Mouse (Mus musculus): Measurements from ENCODE around the gene Peli1.

Gene Peli1

GRCm38 (mm10) chr11:21091067-21091427, at the start of gene Peli1:
TSS of gene Peli1 (plus strand) at chr11:21091291.
- peak; percentile 98 for DNase-seq (ENCODE audit: low read depth, low spot score)

- no peak for DNase-seq (ENCODE audit: low read depth, low spot score)
These were observed 48.5 kb upstream of the Peli1 start for GRCm38 (mm10) chr11:21042590-21042989.

GRCm38 (mm10) chr11:21046188-21046587, 44.9 kb upstream of the Peli1 start:
- DNase-seq (ENCODE audit: low read depth, low spot score): no peak

- no peak for DNase-seq (ENCODE audit: low read depth, low spot score)
These were observed 43.2 kb upstream of the Peli1 start for GRCm38 (mm10) chr11:21047921-21048320.

GRCm38 (mm10) chr11:21051716-21052115, 39.4 kb upstream of the Peli1 start:
- DNase-seq (ENCODE audit: low read depth, low spot score): no peak

- no peak for DNase-seq (ENCODE audit: low read depth, low spot score)
These were observed 36.5 kb upstream of the Peli1 start for GRCm38 (mm10) chr11:21054587-21054986.

- no peak for DNase-seq (ENCODE audit: low read depth, low spot score)
These were observed 34.8 kb upstream of the Peli1 start for GRCm38 (mm10) chr11:21056109-21056850.

GRCm38 (mm10) chr11:21057511-21058414, 33.3 kb upstream of the Peli1 start:
- no peak for DNase-seq (ENCODE audit: low read depth, low spot score)

- no peak for DNase-seq (ENCODE audit: low read depth, low spot score)
These were observed 32.7 kb upstream of the Peli1 start for GRCm38 (mm10) chr11:21058415-21058781.

GRCm38 (mm10) chr11:21060386-21061074, 30.6 kb upstream of the Peli1 start:
- no peak for DNase-seq (ENCODE audit: low read depth, low spot score)

GRCm38 (mm10) chr11:21061075-21061403, 30.1 kb upstream of the Peli1 start:
- DNase-seq (ENCODE audit: low read depth, low spot score): no peak

GRCm38 (mm10) chr11:21061431-21061830, 29.7 kb upstream of the Peli1 start:
- no peak for DNase-seq (ENCODE audit: low read depth, low spot score)

- no peak for DNase-seq (ENCODE audit: low read depth, low spot score)
These were observed 29.0 kb upstream of the Peli1 start for GRCm38 (mm10) chr11:21062071-21062470.

- DNase-seq (ENCODE audit: low read depth, low spot score): no peak
These were observed 27.8 kb upstream of the Peli1 start for GRCm38 (mm10) chr11:21063271-21063670.

GRCm38 (mm10) chr11:21079400-21079799, 11.7 kb upstream of the Peli1 start:
- no peak for DNase-seq (ENCODE audit: low read depth, low spot score)

- no peak for DNase-seq (ENCODE audit: low read depth, low spot score)
These were observed 11.2 kb upstream of the Peli1 start for GRCm38 (mm10) chr11:21079851-21080362.

GRCm38 (mm10) chr11:21081169-21081568, 9.9 kb upstream of the Peli1 start:
- DNase-seq (ENCODE audit: low read depth, low spot score): no peak

GRCm38 (mm10) chr11:21082711-21083110, 8.4 kb upstream of the Peli1 start:
- no peak for DNase-seq (ENCODE audit: low read depth, low spot score)

GRCm38 (mm10) chr11:21088356-21088755, 2.7 kb upstream of the Peli1 start:
- no peak for DNase-seq (ENCODE audit: low read depth, low spot score)

GRCm38 (mm10) chr11:21089571-21089970, 1.5 kb upstream of the Peli1 start:
- no peak for DNase-seq (ENCODE audit: low read depth, low spot score)

GRCm38 (mm10) chr11:21091428-21092405, 626 bp downstream of the Peli1 start:
- DNase-seq (ENCODE audit: low read depth, low spot score): peak; percentile 66

All from ZHBTc4 (cell line).